Mouse (Mus musculus): ENCODE measurements around the gene Knstrn. TPM values are rescaled to one million over a fixed set of nuclear protein-coding genes. Genes with fewer than 3 reads are reported as not detected.

Gene Knstrn
- polyA plus RNA-seq, 1 experiment from 2014 or later: 186 TPM

- no peak overlapping the region for H3K9ac ChIP-seq (ENCODE audit: low read length)
- no peak for DNase-seq (ENCODE audit: low spot score)
- H3K9me3 ChIP-seq (ENCODE audit: control insufficient read depth, low read length): no peaks in the 10 kb centered on the region; the same call in 1 of the 2 replicates
- no peaks in the 10 kb centered on the region for H3K27me3 ChIP-seq (ENCODE audit: control insufficient read depth, insufficient read depth, low read length)
- ATAC-seq (ENCODE audit: insufficient number of reproducible peaks, low FRiP score, low TSS enrichment, low read depth): no peak
- H3K27ac ChIP-seq (replicated peaks; ENCODE audit: low read depth, low read length): no peak overlapping the region
- H3K4me2 ChIP-seq (ENCODE audit: low read depth, severe bottlenecking): no peak overlapping the region
- WGBS: 95% methylated on average over 5 of the region's 5 CpGs
- peaks cover 29% of the 10 kb centered on the region for H3K36me3 ChIP-seq (ENCODE audit: control insufficient read depth, insufficient read depth, low read length)
- no peak overlapping the region for H3K4me3 ChIP-seq (ENCODE audit: low read depth, low read length)
- H3K4me1 ChIP-seq (ENCODE audit: control insufficient read depth, insufficient read depth, low read length): no peaks in the 10 kb centered on the region
Measured at GRCm38 (mm10) chr2:118829096-118829495, 15.3 kb downstream of the Knstrn start.

- WGBS: 92% methylated on average over 6 of the region's 6 CpGs
- H3K9me3 ChIP-seq (ENCODE audit: control insufficient read depth, low read length): no peaks in the 10 kb centered on the region
- no peak overlapping the region for H3K9ac ChIP-seq (ENCODE audit: low read length)
- no peak for DNase-seq (ENCODE audit: low spot score)
- H3K4me3 ChIP-seq (ENCODE audit: low read depth, low read length): no peak overlapping the region
- H3K4me1 ChIP-seq (ENCODE audit: control insufficient read depth, insufficient read depth, low read length): no peaks in the 10 kb centered on the region
- no peak for ATAC-seq (ENCODE audit: insufficient number of reproducible peaks, low FRiP score, low TSS enrichment, low read depth)
- no peak overlapping the region for H3K27ac ChIP-seq (replicated peaks; ENCODE audit: low read depth, low read length)
- no peak overlapping the region for H3K4me2 ChIP-seq (ENCODE audit: low read depth, severe bottlenecking)
- H3K27me3 ChIP-seq (ENCODE audit: control insufficient read depth, insufficient read depth, low read length): no peaks in the 10 kb centered on the region
- H3K36me3 ChIP-seq (ENCODE audit: control insufficient read depth, insufficient read depth, low read length): peaks cover 13% of the 10 kb centered on the region
Measured at GRCm38 (mm10) chr2:118834061-118834460, 20.3 kb downstream of the Knstrn start.

GRCm38 (mm10) chr2:118835115-118835514, 21.3 kb downstream of the Knstrn start:
- no peak for DNase-seq (ENCODE audit: low spot score)
- H3K4me2 ChIP-seq (ENCODE audit: low read depth, severe bottlenecking): no peak overlapping the region
- no peak overlapping the region for H3K9ac ChIP-seq (ENCODE audit: low read length)
- no peaks in the 10 kb centered on the region for H3K4me1 ChIP-seq (ENCODE audit: control insufficient read depth, insufficient read depth, low read length)
- ATAC-seq (ENCODE audit: insufficient number of reproducible peaks, low FRiP score, low TSS enrichment, low read depth): no peak
- H3K36me3 ChIP-seq (ENCODE audit: control insufficient read depth, insufficient read depth, low read length): peaks cover 13% of the 10 kb centered on the region
- no peaks in the 10 kb centered on the region for H3K9me3 ChIP-seq (ENCODE audit: control insufficient read depth, low read length)
- H3K27me3 ChIP-seq (ENCODE audit: control insufficient read depth, insufficient read depth, low read length): no peaks in the 10 kb centered on the region
- WGBS: 89% methylated on average over 6 of the region's 6 CpGs
- no peak overlapping the region for H3K4me3 ChIP-seq (ENCODE audit: low read depth, low read length)
- no peak overlapping the region for H3K27ac ChIP-seq (replicated peaks; ENCODE audit: low read depth, low read length)

- DNase-seq (ENCODE audit: low spot score) (no peak), ATAC-seq (ENCODE audit: insufficient number of reproducible peaks, low FRiP score, low TSS enrichment, low read depth) (no peak)
- H3K4me2 ChIP-seq (ENCODE audit: low read depth, severe bottlenecking): no peak overlapping the region
- no peak overlapping the region for H3K9ac ChIP-seq (ENCODE audit: low read length)
- peaks cover 7% of the 10 kb centered on the region for H3K36me3 ChIP-seq (ENCODE audit: control insufficient read depth, insufficient read depth, low read length)
- no peak overlapping the region for H3K4me3 ChIP-seq (ENCODE audit: low read depth, low read length)
- H3K27me3 ChIP-seq (ENCODE audit: control insufficient read depth, insufficient read depth, low read length): no peaks in the 10 kb centered on the region
- 56% methylated on average over 5 of the region's 5 CpGs for WGBS
- H3K9me3 ChIP-seq (ENCODE audit: control insufficient read depth, low read length): no peaks in the 10 kb centered on the region
- H3K27ac ChIP-seq (replicated peaks; ENCODE audit: low read depth, low read length): no peak overlapping the region
- no peaks in the 10 kb centered on the region for H3K4me1 ChIP-seq (ENCODE audit: control insufficient read depth, insufficient read depth, low read length)
Measured at GRCm38 (mm10) chr2:118838330-118838729, 24.5 kb downstream of the Knstrn start.

- no peak overlapping the region for H3K4me2 ChIP-seq (ENCODE audit: low read depth, severe bottlenecking)
- ATAC-seq (ENCODE audit: insufficient number of reproducible peaks, low FRiP score, low TSS enrichment, low read depth) (no peak), DNase-seq (ENCODE audit: low spot score) (no peak)
- H3K27me3 ChIP-seq (ENCODE audit: control insufficient read depth, insufficient read depth, low read length): no peaks in the 10 kb centered on the region
- no peak overlapping the region for H3K4me3 ChIP-seq (ENCODE audit: low read depth, low read length)
- H3K36me3 ChIP-seq (ENCODE audit: control insufficient read depth, insufficient read depth, low read length): no peaks in the 10 kb centered on the region
- H3K4me1 ChIP-seq (ENCODE audit: control insufficient read depth, insufficient read depth, low read length): no peaks in the 10 kb centered on the region
- no peak overlapping the region for H3K27ac ChIP-seq (replicated peaks; ENCODE audit: low read depth, low read length)
- WGBS: 79% methylated on average over 5 of the region's 5 CpGs
- H3K9me3 ChIP-seq (ENCODE audit: control insufficient read depth, low read length): no peaks in the 10 kb centered on the region
- no peak overlapping the region for H3K9ac ChIP-seq (ENCODE audit: low read length)
Measured at GRCm38 (mm10) chr2:118841186-118841585, 27.4 kb downstream of the Knstrn start.

- no peak overlapping the region for H3K27ac ChIP-seq (replicated peaks; ENCODE audit: low read depth, low read length)
- 96% methylated on average over 4 of the region's 4 CpGs for WGBS
- no peaks in the 10 kb centered on the region for H3K27me3 ChIP-seq (ENCODE audit: control insufficient read depth, insufficient read depth, low read length)
- H3K4me1 ChIP-seq (ENCODE audit: control insufficient read depth, insufficient read depth, low read length): no peaks in the 10 kb centered on the region
- DNase-seq (ENCODE audit: low spot score) (no peak), ATAC-seq (ENCODE audit: insufficient number of reproducible peaks, low FRiP score, low TSS enrichment, low read depth) (no peak)
- H3K9ac ChIP-seq (ENCODE audit: low read length): no peak overlapping the region
- no peak overlapping the region for H3K4me2 ChIP-seq (ENCODE audit: low read depth, severe bottlenecking)
- H3K4me3 ChIP-seq (ENCODE audit: low read depth, low read length): no peak overlapping the region
- H3K36me3 ChIP-seq (ENCODE audit: control insufficient read depth, insufficient read depth, low read length): no peaks in the 10 kb centered on the region
- no peaks in the 10 kb centered on the region for H3K9me3 ChIP-seq (ENCODE audit: control insufficient read depth, low read length)
Measured at GRCm38 (mm10) chr2:118841774-118842173, 28.0 kb downstream of the Knstrn start.

- H3K27ac ChIP-seq (replicated peaks; ENCODE audit: low read depth, low read length): no peak overlapping the region
- no peaks in the 10 kb centered on the region for H3K4me1 ChIP-seq (ENCODE audit: control insufficient read depth, insufficient read depth, low read length)
- H3K9me3 ChIP-seq (ENCODE audit: control insufficient read depth, low read length): no peaks in the 10 kb centered on the region
- DNase-seq (ENCODE audit: low spot score): no peak
- H3K27me3 ChIP-seq (ENCODE audit: control insufficient read depth, insufficient read depth, low read length): no peaks in the 10 kb centered on the region
- no peak for ATAC-seq (ENCODE audit: insufficient number of reproducible peaks, low FRiP score, low TSS enrichment, low read depth)
- H3K4me3 ChIP-seq (ENCODE audit: low read depth, low read length): no peak overlapping the region
- no peak overlapping the region for H3K9ac ChIP-seq (ENCODE audit: low read length)
- no peak overlapping the region for H3K4me2 ChIP-seq (ENCODE audit: low read depth, severe bottlenecking)
- no peaks in the 10 kb centered on the region for H3K36me3 ChIP-seq (ENCODE audit: control insufficient read depth, insufficient read depth, low read length)
- 75% methylated on average over 3 of the region's 3 CpGs for WGBS
Measured at GRCm38 (mm10) chr2:118844427-118844826, 30.6 kb downstream of the Knstrn start.

- no peaks in the 10 kb centered on the region for H3K27me3 ChIP-seq (ENCODE audit: control insufficient read depth, insufficient read depth, low read length)
- no peak overlapping the region for H3K4me2 ChIP-seq (ENCODE audit: low read depth, severe bottlenecking)
- DNase-seq (ENCODE audit: low spot score) (no peak), ATAC-seq (ENCODE audit: insufficient number of reproducible peaks, low FRiP score, low TSS enrichment, low read depth) (no peak)
- no peaks in the 10 kb centered on the region for H3K4me1 ChIP-seq (ENCODE audit: control insufficient read depth, insufficient read depth, low read length)
- no peak overlapping the region for H3K27ac ChIP-seq (replicated peaks; ENCODE audit: low read depth, low read length)
- no peak overlapping the region for H3K9ac ChIP-seq (ENCODE audit: low read length)
- H3K36me3 ChIP-seq (ENCODE audit: control insufficient read depth, insufficient read depth, low read length): no peaks in the 10 kb centered on the region
- no peak overlapping the region for H3K4me3 ChIP-seq (ENCODE audit: low read depth, low read length)
- H3K9me3 ChIP-seq (ENCODE audit: control insufficient read depth, low read length): no peaks in the 10 kb centered on the region
- 59% methylated on average over 7 of the region's 7 CpGs for WGBS
Measured at GRCm38 (mm10) chr2:118846246-118846645, 32.4 kb downstream of the Knstrn start.

- Histone ChIP-seq H3K9ac (ENCODE audit: low read length) (no peak overlapping the region), H3K36me3 (ENCODE audit: control insufficient read depth, insufficient read depth, low read length) (no peaks in the 10 kb centered on the region), H3K27ac (replicated peaks; ENCODE audit: low read depth, low read length) (no peak overlapping the region), H3K4me2 (ENCODE audit: low read depth, severe bottlenecking) (no peak overlapping the region), H3K9me3 (ENCODE audit: control insufficient read depth, low read length) (no peaks in the 10 kb centered on the region), H3K27me3 (ENCODE audit: control insufficient read depth, insufficient read depth, low read length) (no peaks in the 10 kb centered on the region), H3K4me3 (ENCODE audit: low read depth, low read length) (no peak overlapping the region), H3K4me1 (ENCODE audit: control insufficient read depth, insufficient read depth, low read length) (no peaks in the 10 kb centered on the region)
- DNase-seq (ENCODE audit: low spot score) (no peak), ATAC-seq (ENCODE audit: insufficient number of reproducible peaks, low FRiP score, low TSS enrichment, low read depth) (no peak)
- 4% methylated on average over 3 of the region's 3 CpGs for WGBS
Measured at GRCm38 (mm10) chr2:118851756-118852155, 38.0 kb downstream of the Knstrn start.

Measured in limb, embryonic 11.5 days (tissue).